Mouse (Mus musculus) limb, embryonic 13.5 days (tissue): ENCODE measurements at regions not wholly inside any gene's neighbourhood (a gene's known extent, or its start where the extent isn't known, plus 50 kb on each side); places are given as distances from the start of the nearest gene placed in this dataset.

Experiments
- ATAC-seq: fragments of 200-750 bp; cut with Nextera tagmentation; 2 replicates; pipeline ENCODE4 v1.8.0; 2017; ENCODE audit warnings: low read depth, moderate number of reproducible peaks, moderate TSS enrichment; ENCODE audit not compliant: low FRiP score
- H3K27ac ChIP-seq: fragments of 300-500 bp; sonication (generic); 2 replicates; pipeline ENCODE4 v1.5.1; 2015; ENCODE audit warnings: inconsistent platforms, mild to moderate bottlenecking, moderate library complexity
- H3K27me3 ChIP-seq: fragments of 300-500 bp; sonication (generic); 2 replicates; pipeline ENCODE4 v1.6.1; 2015; ENCODE audit warnings: mild to moderate bottlenecking, inconsistent platforms
- H3K36me3 ChIP-seq: fragments of 300-500 bp; sonication (generic); 2 replicates; pipeline ENCODE4 v1.6.1; 2015; ENCODE audit warnings: inconsistent platforms, mild to moderate bottlenecking, moderate library complexity
- H3K4me1 ChIP-seq: fragments of 300-500 bp; sonication (generic); 2 replicates; pipeline ENCODE4 v1.6.1; 2015; ENCODE audit warnings: inconsistent platforms
- H3K4me2 ChIP-seq: fragments of 300-500 bp; sonication (generic); replicated peaks from 2 replicates; pipeline ENCODE4 v1.6.1; 2015; ENCODE audit warnings: inconsistent platforms, mild to moderate bottlenecking, moderate library complexity
- H3K4me3 ChIP-seq: fragments of 300-500 bp; sonication (generic); 2 replicates; pipeline ENCODE4 v1.5.1; 2015; ENCODE audit warnings: moderate library complexity, mild to moderate bottlenecking, inconsistent platforms
- H3K9ac ChIP-seq: fragments of 300-500 bp; sonication (generic); 2 replicates; pipeline ENCODE4 v1.6.1; 2015; ENCODE audit warnings: mild to moderate bottlenecking, inconsistent platforms
- H3K9me3 ChIP-seq: fragments of 300-500 bp; sonication (generic); 2 replicates; pipeline ENCODE4 v1.6.1; 2016; ENCODE audit warnings: inconsistent platforms
- WGBS: fragments of 180-500 bp; shearing (Covaris S2); methylation state at CpG from one replicate; pipeline ENCODE4 v1.1.7; 2015; 5-methylcytosine and 5-hydroxymethylcytosine counted together

- Histone ChIP-seq H3K36me3 (no peaks in the 10 kb centered on the region), H3K9ac (no peak overlapping the region), H3K4me1 (peaks cover 46% of the 10 kb centered on the region), H3K27me3 (no peaks in the 10 kb centered on the region), H3K9me3 (no peaks in the 10 kb centered on the region), H3K4me3 (no peak overlapping the region), H3K4me2 (no peak overlapping the region), H3K27ac (no peak overlapping the region)
- ATAC-seq: no peak
- WGBS: 50% methylated on average over 3 of the region's 3 CpGs
These were observed 67.2 kb upstream of the Boc start for GRCm38 (mm10) chr16:44625871-44626293.

GRCm38 (mm10) chr16:44625108-44625616 is 66.5 kb upstream of the Boc start:
- no peak for ATAC-seq
- Histone ChIP-seq H3K27me3 (no peaks in the 10 kb centered on the region), H3K9me3 (no peaks in the 10 kb centered on the region), H3K4me1 (peaks cover 44% of the 10 kb centered on the region), H3K27ac (no peak overlapping the region), H3K36me3 (no peaks in the 10 kb centered on the region), H3K4me3 (no peak overlapping the region), H3K9ac (no peak overlapping the region), H3K4me2 (no peak overlapping the region)
- 73% methylated on average over 6 of the region's 6 CpGs for WGBS

- Histone ChIP-seq H3K27ac (no peak overlapping the region), H3K4me3 (no peak overlapping the region), H3K4me1 (peaks cover 59% of the 10 kb centered on the region), H3K27me3 (no peaks in the 10 kb centered on the region), H3K4me2 (no peak overlapping the region), H3K36me3 (no peaks in the 10 kb centered on the region), H3K9me3 (no peaks in the 10 kb centered on the region), H3K9ac (no peak overlapping the region)
- ATAC-seq: no peak
- WGBS: 81% methylated on average over 5 of the region's 5 CpGs
These were observed 62.9 kb upstream of the Boc start for GRCm38 (mm10) chr16:44621573-44621972.

DNA sequence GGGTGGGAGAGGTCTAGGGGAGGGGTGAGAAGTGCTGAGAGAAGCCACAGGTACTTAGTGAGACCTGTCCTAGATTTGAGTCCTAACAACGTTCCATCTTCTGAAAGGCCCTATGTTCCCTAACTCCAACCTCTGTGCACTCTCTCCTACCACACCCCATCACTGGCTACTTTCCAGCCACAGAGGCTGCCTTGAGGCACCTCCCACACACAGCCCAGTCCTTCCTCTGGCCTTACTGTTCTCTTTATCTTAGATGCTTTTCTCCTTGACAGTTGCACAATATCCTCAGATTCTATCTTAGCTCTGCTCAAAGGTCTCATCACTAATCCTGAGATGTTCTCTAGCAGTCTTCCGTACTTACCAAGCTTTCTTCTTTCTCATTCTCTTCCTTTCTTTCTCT is 61.8 kb upstream of the Boc start:
- WGBS: 79% methylated on average over 2 of the region's 2 CpGs
- H3K4me3 ChIP-seq: no peak overlapping the region
- H3K9me3 ChIP-seq: no peaks in the 10 kb centered on the region
- H3K4me2 ChIP-seq: no peak overlapping the region
- H3K36me3 ChIP-seq: no peaks in the 10 kb centered on the region
- 0 out of 2 replicates have a peak overlapping the region, but pooled peaks have one; percentile 34 for H3K27ac ChIP-seq
- ATAC-seq: no peak
- H3K27me3 ChIP-seq: no peaks in the 10 kb centered on the region
- no peak overlapping the region for H3K9ac ChIP-seq
- peaks cover 61% of the 10 kb centered on the region for H3K4me1 ChIP-seq

GRCm38 (mm10) chr16:44619476-44620103 is 60.9 kb upstream of the Boc start:
- 60% methylated on average over 4 of the region's 4 CpGs for WGBS

GRCm38 (mm10) chr16:44617041-44617440 is 58.3 kb upstream of the Boc start:
- Histone ChIP-seq H3K4me1 (peaks cover 87% of the 10 kb centered on the region), H3K4me2 (peak overlapping the region; percentile 54), H3K27ac (peak overlapping the region; percentile 96), H3K9ac (no peak overlapping the region; the same call in 1 of the 2 replicates), H3K36me3 (no peaks in the 10 kb centered on the region), H3K9me3 (no peaks in the 10 kb centered on the region), H3K4me3 (no peak overlapping the region), H3K27me3 (no peaks in the 10 kb centered on the region)
- ATAC-seq: no peak
- WGBS: 65% methylated on average over 6 of the region's 6 CpGs

More at GRCm38 (mm10) chr16:44619476-44620103, 60.9 kb upstream of the Boc start:
- peak overlapping the region; percentile 34; the same call in 1 of the 2 replicates for H3K27ac ChIP-seq
- H3K9me3 ChIP-seq: no peaks in the 10 kb centered on the region
- peaks cover 63% of the 10 kb centered on the region for H3K4me1 ChIP-seq
- no peaks in the 10 kb centered on the region for H3K36me3 ChIP-seq
- H3K9ac ChIP-seq: no peak overlapping the region
- no peak for ATAC-seq
- H3K4me2 ChIP-seq: no peak overlapping the region
- H3K4me3 ChIP-seq: no peak overlapping the region
- H3K27me3 ChIP-seq: no peaks in the 10 kb centered on the region

- no peak overlapping the region for H3K9ac ChIP-seq
- ATAC-seq: peak; percentile 93
- H3K4me2 ChIP-seq: peak overlapping the region; percentile 54
- peak overlapping the region; percentile 96 for H3K27ac ChIP-seq
- peak overlapping the region; percentile 15 for H3K4me3 ChIP-seq
- peaks cover 87% of the 10 kb centered on the region for H3K4me1 ChIP-seq
- H3K9me3 ChIP-seq: no peaks in the 10 kb centered on the region
- 5% methylated on average over 5 of the region's 5 CpGs for WGBS
- H3K36me3 ChIP-seq: no peaks in the 10 kb centered on the region
- H3K27me3 ChIP-seq: no peaks in the 10 kb centered on the region
These were observed 57.7 kb upstream of the Boc start for GRCm38 (mm10) chr16:44616376-44616775.

GRCm38 (mm10) chr16:44615878-44616206 is 57.1 kb upstream of the Boc start:
- H3K4me3 ChIP-seq: peak overlapping the region; percentile 15
- peaks cover 90% of the 10 kb centered on the region for H3K4me1 ChIP-seq
- peak overlapping the region; percentile 96 for H3K27ac ChIP-seq
- no peaks in the 10 kb centered on the region for H3K36me3 ChIP-seq
- under 1% methylated on average over 3 of the region's 3 CpGs for WGBS
- no peaks in the 10 kb centered on the region for H3K27me3 ChIP-seq
- H3K9me3 ChIP-seq: no peaks in the 10 kb centered on the region
- peak; percentile 73 for ATAC-seq
- no peak overlapping the region for H3K9ac ChIP-seq
- peak overlapping the region; percentile 54 for H3K4me2 ChIP-seq

- Histone ChIP-seq H3K4me2 (peak overlapping the region; percentile 54), H3K27ac (peak overlapping the region; percentile 96), H3K9me3 (no peaks in the 10 kb centered on the region), H3K4me1 (peaks cover 89% of the 10 kb centered on the region), H3K27me3 (no peaks in the 10 kb centered on the region), H3K9ac (no peak overlapping the region), H3K4me3 (peak overlapping the region; percentile 15; the same call in 1 of the 2 replicates), H3K36me3 (no peaks in the 10 kb centered on the region)
- ATAC-seq: no peak
- 22% methylated on average over 9 of the region's 9 CpGs for WGBS
These were observed 56.6 kb upstream of the Boc start for GRCm38 (mm10) chr16:44615172-44615877.

DNA sequence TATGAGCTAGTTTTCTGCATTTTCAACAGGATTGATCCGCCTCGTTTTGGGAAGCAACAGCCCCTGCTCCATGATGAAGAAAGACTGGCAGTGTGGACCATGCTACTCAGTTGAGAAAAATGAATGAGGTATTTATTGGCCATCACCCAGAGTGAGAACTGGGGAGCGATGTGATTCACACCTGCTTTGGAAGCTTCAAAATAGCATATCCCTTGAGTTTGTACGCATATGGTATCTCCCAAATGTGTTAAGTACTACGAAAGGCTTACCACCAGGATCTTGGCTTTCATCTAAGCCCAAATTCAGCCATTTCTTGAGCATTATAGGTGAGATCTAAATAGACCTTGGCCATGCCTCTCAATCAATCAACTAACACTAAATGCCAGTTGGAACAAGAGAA is 55.5 kb upstream of the Boc start:
- Histone ChIP-seq H3K4me1 (peaks cover 82% of the 10 kb centered on the region), H3K4me2 (no peak overlapping the region), H3K27ac (peak overlapping the region; percentile 96; the same call in 1 of the 2 replicates), H3K27me3 (no peaks in the 10 kb centered on the region), H3K9me3 (no peaks in the 10 kb centered on the region), H3K36me3 (no peaks in the 10 kb centered on the region), H3K4me3 (no peak overlapping the region), H3K9ac (no peak overlapping the region)
- WGBS: 84% methylated on average over 5 of the region's 5 CpGs
- no peak for ATAC-seq

DNA sequence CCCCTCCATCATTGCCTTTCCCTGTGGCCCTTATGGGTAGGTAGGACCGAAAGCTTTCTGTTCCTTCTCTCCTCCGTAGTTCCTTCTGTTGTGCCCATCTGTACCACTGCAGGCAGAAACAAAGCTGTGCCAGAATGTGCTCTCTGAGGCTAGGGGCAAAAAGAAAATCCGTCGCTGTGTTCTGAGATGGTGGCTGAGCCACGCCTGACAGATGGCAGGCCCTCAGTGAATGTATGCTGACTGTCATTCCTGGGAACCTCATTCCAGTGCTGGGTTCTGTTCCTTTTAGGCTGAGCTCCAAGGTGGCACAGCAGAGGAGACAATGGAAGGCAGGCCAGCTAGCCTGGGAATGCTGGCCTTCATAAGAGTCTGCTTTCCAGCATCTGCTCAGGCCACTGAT is 54.0 kb upstream of the Boc start:
- no peaks in the 10 kb centered on the region for H3K9me3 ChIP-seq
- H3K9ac ChIP-seq: no peak overlapping the region
- WGBS: 78% methylated on average over 5 of the region's 5 CpGs
- H3K4me2 ChIP-seq: no peak overlapping the region
- no peaks in the 10 kb centered on the region for H3K36me3 ChIP-seq
- H3K4me1 ChIP-seq: peaks cover 75% of the 10 kb centered on the region
- ATAC-seq: no peak
- H3K4me3 ChIP-seq: no peak overlapping the region
- H3K27me3 ChIP-seq: no peaks in the 10 kb centered on the region
- peak overlapping the region; percentile 48; the same call in 1 of the 2 replicates for H3K27ac ChIP-seq

DNA sequence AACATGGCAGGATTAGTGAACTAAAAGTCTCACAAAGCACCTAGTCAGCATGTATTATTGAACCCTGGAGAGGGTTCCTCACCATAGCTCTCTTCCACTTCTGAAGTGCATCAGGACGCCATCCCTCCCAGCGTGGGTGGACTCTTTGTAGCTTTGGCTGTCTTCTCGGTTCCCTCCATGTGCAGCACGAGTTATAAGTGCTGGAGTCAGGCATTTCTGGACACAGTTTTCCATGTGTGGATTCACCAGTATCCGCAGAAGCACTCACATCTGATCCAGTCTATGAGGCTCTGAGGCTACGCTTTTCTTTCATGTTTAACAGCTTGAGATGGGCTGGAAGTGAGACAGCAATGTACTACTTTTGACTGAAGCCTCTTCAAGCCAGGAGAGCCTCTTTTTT is 52.8 kb upstream of the Boc start:
- Histone ChIP-seq H3K9me3 (no peaks in the 10 kb centered on the region), H3K9ac (no peak overlapping the region), H3K36me3 (no peaks in the 10 kb centered on the region), H3K27me3 (no peaks in the 10 kb centered on the region), H3K4me1 (peaks cover 63% of the 10 kb centered on the region), H3K4me3 (no peak overlapping the region), H3K4me2 (no peak overlapping the region), H3K27ac (peak overlapping the region; percentile 11; the same call in 1 of the 2 replicates)
- no peak for ATAC-seq
- whole genome bisulfite sequencing: 74% methylated on average over 6 of the region's 6 CpGs
